ENCODE assay signal across 14 mouse cellular contexts in the genomic region with DNA sequence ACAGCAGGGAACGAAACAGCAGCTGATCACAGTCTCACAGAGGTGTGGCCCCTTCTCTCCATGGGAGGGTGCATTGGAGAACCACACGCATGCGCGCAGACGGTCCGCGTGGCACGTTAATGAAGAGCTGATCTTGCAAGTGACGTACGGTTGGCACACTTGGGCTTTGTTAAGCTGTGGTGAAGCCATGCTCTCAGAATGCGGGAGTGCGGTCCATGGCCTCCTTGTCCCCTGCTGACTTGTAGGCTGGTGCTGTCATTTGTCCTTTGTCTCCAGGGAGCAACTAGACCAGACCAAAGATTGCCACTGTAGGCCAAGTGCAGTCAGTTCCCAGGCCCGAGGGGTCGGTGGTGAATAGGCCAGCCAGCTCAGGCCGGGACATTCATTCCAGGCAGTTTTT. TPM values are rescaled to one million over a fixed set of nuclear protein-coding genes. Genes with fewer than 3 reads are reported as not detected.
DNase-seq lines count a peak whose midpoint lies in the region; ATAC-seq and TF ChIP-seq lines count a peak whose summit lies in the region.
"Had no signal": no experiment of that assay in that cellular context is flagged by ENCODE, and none has a peak within 500 bp of the region (broad histone marks: within the 10 kb centered on the region; RNA-seq: fewer than 3 reads in every experiment).

No protein-coding gene starts in this region.

- no peak for TF ChIP-seq EP300 in liver, postnatal 0 days (IDR thresholded peaks at IDR 0.05; ENCODE audit: low read depth)

- H3K4me2 ChIP-seq in kidney, embryonic 16.5 days (replicated peaks; ENCODE audit: low read depth, low read length) = no peak overlapping the region
- H3K4me2 ChIP-seq in hindbrain, embryonic 16.5 days (ENCODE audit: low read length) = peak overlapping the region; percentile 18; the same call in 1 of the 2 replicates
- H3K4me2 ChIP-seq in intestine, postnatal 0 days (replicated peaks; ENCODE audit: low read depth) = no peak overlapping the region
- no peak overlapping the region for H3K4me2 ChIP-seq in liver, postnatal 0 days (ENCODE audit: low read depth, low read length)
- H3K4me2 ChIP-seq: midbrain, embryonic 12.5 days had no signal

- no peak for ATAC-seq in kidney, embryonic 16.5 days (ENCODE audit: low FRiP score, low TSS enrichment)
- ATAC-seq in cerebellum, adult (ENCODE audit: insufficient number of reproducible peaks, low FRiP score, low TSS enrichment) = 0 out of 2 replicates have a peak, but pooled peaks have one; percentile 52
- ATAC-seq in hindbrain, embryonic 16.5 days = peak; percentile 84
- no peak for ATAC-seq in intestine, postnatal 0 days
- no peak for ATAC-seq in liver, postnatal 0 days

- TF ChIP-seq CTCF in intestine, postnatal 0 days (IDR thresholded peaks at IDR 0.05; ENCODE audit: low read depth) = no peak
- no peak for TF ChIP-seq CTCF in liver, postnatal 0 days (IDR thresholded peaks at IDR 0.05; ENCODE audit: low read depth)

- DNase-seq in kidney, adult 9 months = peak; percentile 25
- peak; percentile 52 for DNase-seq in ES-CJ7 (ENCODE audit: low read depth, low spot score)
- no peak for DNase-seq in liver, postnatal 0 days
- no peak for DNase-seq in frontal cortex, postnatal 14 days (ENCODE audit: low spot score in 2 of 2)
- DNase-seq: gastrocnemius, postnatal 36 days; lung, adult 18-20 months; thymus, postnatal 14 days had no signal

- no peak overlapping the region for H3K4me3 ChIP-seq in kidney, embryonic 16.5 days (ENCODE audit: low read length)
- no peak overlapping the region for H3K4me3 ChIP-seq in hindbrain, embryonic 16.5 days (ENCODE audit: low read length)
- no peak overlapping the region for H3K4me3 ChIP-seq in intestine, postnatal 0 days (ENCODE audit: low read depth, low read length)
- H3K4me3 ChIP-seq in liver, postnatal 0 days (ENCODE audit: low read depth, low read length) = no peak overlapping the region
- H3K4me3 ChIP-seq: limb, embryonic 10.5 days; midbrain, embryonic 12.5 days had no signal

- WGBS in kidney, embryonic 16.5 days = 86% methylated on average over 15 of the region's 15 CpGs
- whole genome bisulfite sequencing in hindbrain, embryonic 16.5 days = 54% methylated on average over 15 of the region's 15 CpGs
- 90% methylated on average over 15 of the region's 15 CpGs for whole genome bisulfite sequencing in intestine, postnatal 0 days
- WGBS in liver, postnatal 0 days (ENCODE audit: insufficient replicate concordance) = 86% methylated on average over 15 of the region's 15 CpGs

- no peaks in the 10 kb centered on the region for H3K9me3 ChIP-seq in kidney, embryonic 16.5 days (ENCODE audit: low read length)
- no peaks in the 10 kb centered on the region for H3K9me3 ChIP-seq in hindbrain, embryonic 16.5 days (ENCODE audit: control insufficient read depth, low read length)
- H3K9me3 ChIP-seq in intestine, postnatal 0 days (ENCODE audit: control insufficient read depth) = no peaks in the 10 kb centered on the region
- H3K9me3 ChIP-seq in liver, postnatal 0 days (ENCODE audit: low read length) = no peaks in the 10 kb centered on the region
- H3K9me3 ChIP-seq: limb, embryonic 10.5 days; midbrain, embryonic 12.5 days had no signal

- no peak overlapping the region for H3K27ac ChIP-seq in kidney, embryonic 16.5 days (ENCODE audit: low read length)
- H3K27ac ChIP-seq in hindbrain, embryonic 16.5 days (ENCODE audit: low read depth, low read length) = no peak overlapping the region
- no peak overlapping the region for H3K27ac ChIP-seq in intestine, postnatal 0 days (ENCODE audit: low read depth, low read length)
- no peak overlapping the region for H3K27ac ChIP-seq in liver, postnatal 0 days (ENCODE audit: low read depth)
- H3K27ac ChIP-seq: kidney, postnatal 0 days; limb, embryonic 10.5 days; midbrain, embryonic 12.5 days had no signal

- peaks cover 4% of the 10 kb centered on the region; the same call in 1 of the 2 replicates for H3K4me1 ChIP-seq in kidney, embryonic 16.5 days (ENCODE audit: insufficient read depth, low read length)
- no peaks in the 10 kb centered on the region for H3K4me1 ChIP-seq in hindbrain, embryonic 16.5 days (ENCODE audit: control insufficient read depth, insufficient read depth, low read depth, low read length)
- H3K4me1 ChIP-seq in intestine, postnatal 0 days (replicated peaks; ENCODE audit: control insufficient read depth, insufficient read depth, low read length) = no peaks in the 10 kb centered on the region
- H3K4me1 ChIP-seq in liver, postnatal 0 days (ENCODE audit: insufficient read depth) = peaks cover 4% of the 10 kb centered on the region; the same call in 1 of the 2 replicates
- H3K4me1 ChIP-seq: limb, embryonic 10.5 days had no signal

- H3K27me3 ChIP-seq in kidney, embryonic 16.5 days (ENCODE audit: insufficient read depth, low read length) = no peaks in the 10 kb centered on the region
- no peaks in the 10 kb centered on the region for H3K27me3 ChIP-seq in hindbrain, embryonic 16.5 days (replicated peaks; ENCODE audit: control insufficient read depth, insufficient read depth, low read length)
- no peaks in the 10 kb centered on the region for H3K27me3 ChIP-seq in intestine, postnatal 0 days (replicated peaks; ENCODE audit: control insufficient read depth, insufficient read depth, low read length)
- H3K27me3 ChIP-seq in liver, postnatal 0 days (ENCODE audit: insufficient read depth, low read length) = no peaks in the 10 kb centered on the region
- H3K27me3 ChIP-seq: midbrain, embryonic 12.5 days had no signal

- H3K9ac ChIP-seq in kidney, embryonic 16.5 days (replicated peaks; ENCODE audit: low read length) = no peak overlapping the region
- no peak overlapping the region; the same call in 1 of the 2 replicates for H3K9ac ChIP-seq in hindbrain, embryonic 16.5 days (ENCODE audit: low read depth, low read length)
- H3K9ac ChIP-seq in intestine, postnatal 0 days (ENCODE audit: low read depth, low read length) = no peak overlapping the region
- H3K9ac ChIP-seq in liver, postnatal 0 days (replicated peaks) = no peak overlapping the region
- H3K9ac ChIP-seq: midbrain, embryonic 12.5 days had no signal

- no peaks in the 10 kb centered on the region for H3K36me3 ChIP-seq in kidney, embryonic 16.5 days (ENCODE audit: insufficient read depth, low read length)
- H3K36me3 ChIP-seq in hindbrain, embryonic 16.5 days (ENCODE audit: control insufficient read depth, insufficient read depth, low read length) = no peaks in the 10 kb centered on the region
- no peaks in the 10 kb centered on the region for H3K36me3 ChIP-seq in intestine, postnatal 0 days (ENCODE audit: control insufficient read depth, insufficient read depth)
- H3K36me3 ChIP-seq in liver, postnatal 0 days (replicated peaks; ENCODE audit: insufficient read depth, low read length) = no peaks in the 10 kb centered on the region
- H3K36me3 ChIP-seq: limb, embryonic 10.5 days; midbrain, embryonic 12.5 days had no signal

RNA-seq across cellular contexts. Expression of a gene that starts 34.7 kb away (rescaled TPM):
- 18.5 and 20.4 TPM in 2 replicates for polyA plus RNA-seq in kidney, embryonic 16.5 days (2015; fragmentation: Nextera tagmentation; extraction: Ambion mirVana)
- polyA plus RNA-seq in hindbrain, embryonic 16.5 days (2015; fragmentation: Nextera tagmentation; extraction: Ambion mirVana) = 7.5 and 7.8 TPM in 2 replicates
- 15.2 and 16.7 TPM in 2 replicates for polyA plus RNA-seq in intestine, postnatal 0 days (2015; fragmentation: Nextera tagmentation; extraction: Ambion mirVana)
- 11.8 and 12.7 TPM in 2 replicates for polyA plus RNA-seq in liver, postnatal 0 days (2015; fragmentation: Nextera tagmentation; extraction: Ambion mirVana)

Comparison
In these comparisons a context has a peak if more than half of its experiments do, and no peak if none do; other contexts are left out.
1. DNase-seq: peak in kidney, adult 9 months (single experiment) and ES-CJ7 (single experiment); none in liver, postnatal 0 days (single experiment) and frontal cortex, postnatal 14 days (0 of 2).
2. ATAC-seq: peak in cerebellum, adult (single experiment) and hindbrain, embryonic 16.5 days (single experiment); none in kidney, embryonic 16.5 days (single experiment), intestine, postnatal 0 days (single experiment) and liver, postnatal 0 days (single experiment).